Mouse (Mus musculus): ENCODE measurements around the gene Adam23. TPM values are rescaled to one million over a fixed set of nuclear protein-coding genes. Genes with fewer than 3 reads are reported as not detected.

Adam23 gene
- polyA plus RNA-seq, 1 experiment from 2014 or later = 8.9 TPM

- no peaks in the 10 kb centered on the region for H3K4me1 ChIP-seq (replicated peaks; ENCODE audit: control insufficient read depth, insufficient read depth, low read length)
- H3K4me2 ChIP-seq (ENCODE audit: low read depth, low read length, severe bottlenecking) = no peak overlapping the region
- DNase-seq (ENCODE audit: low spot score) = no peak
Observed at GRCm38 (mm10) chr1:63437529-63437928, 8.2 kb upstream of the Adam23 start.

GRCm38 (mm10) chr1:63442186-63442585 is 3.5 kb upstream of the Adam23 start:
- H3K27ac ChIP-seq (ENCODE audit: low read depth, low read length) = no peak overlapping the region
- no peaks in the 10 kb centered on the region for H3K27me3 ChIP-seq (ENCODE audit: control insufficient read depth, insufficient read depth, low read length)
- no peak overlapping the region for H3K9ac ChIP-seq (ENCODE audit: low read length)
- H3K4me2 ChIP-seq (ENCODE audit: low read depth, low read length, severe bottlenecking) = no peak overlapping the region
- DNase-seq (ENCODE audit: low spot score) (no peak), ATAC-seq (replicated peaks; ENCODE audit: low FRiP score) (no peak)
- H3K4me1 ChIP-seq (replicated peaks; ENCODE audit: control insufficient read depth, insufficient read depth, low read length) = no peaks in the 10 kb centered on the region
- no peaks in the 10 kb centered on the region for H3K9me3 ChIP-seq (ENCODE audit: control insufficient read depth, low read length)
- H3K36me3 ChIP-seq (ENCODE audit: control insufficient read depth, insufficient read depth, low read length) = no peaks in the 10 kb centered on the region
- WGBS = 41% methylated on average over 2 of the region's 2 CpGs
- H3K4me3 ChIP-seq (ENCODE audit: low read depth, low read length) = no peak overlapping the region

More at GRCm38 (mm10) chr1:63437529-63437928, 8.2 kb upstream of the Adam23 start:
- Histone ChIP-seq H3K27me3 (ENCODE audit: control insufficient read depth, insufficient read depth, low read length) (no peaks in the 10 kb centered on the region), H3K9ac (ENCODE audit: low read length) (no peak overlapping the region), H3K9me3 (ENCODE audit: control insufficient read depth, low read length) (no peaks in the 10 kb centered on the region), H3K27ac (ENCODE audit: low read depth, low read length) (no peak overlapping the region), H3K36me3 (ENCODE audit: control insufficient read depth, insufficient read depth, low read length) (no peaks in the 10 kb centered on the region), H3K4me3 (ENCODE audit: low read depth, low read length) (no peak overlapping the region)
- 55% methylated on average over 3 of the region's 3 CpGs for WGBS
- ATAC-seq (replicated peaks; ENCODE audit: low FRiP score) = no peak

DNA sequence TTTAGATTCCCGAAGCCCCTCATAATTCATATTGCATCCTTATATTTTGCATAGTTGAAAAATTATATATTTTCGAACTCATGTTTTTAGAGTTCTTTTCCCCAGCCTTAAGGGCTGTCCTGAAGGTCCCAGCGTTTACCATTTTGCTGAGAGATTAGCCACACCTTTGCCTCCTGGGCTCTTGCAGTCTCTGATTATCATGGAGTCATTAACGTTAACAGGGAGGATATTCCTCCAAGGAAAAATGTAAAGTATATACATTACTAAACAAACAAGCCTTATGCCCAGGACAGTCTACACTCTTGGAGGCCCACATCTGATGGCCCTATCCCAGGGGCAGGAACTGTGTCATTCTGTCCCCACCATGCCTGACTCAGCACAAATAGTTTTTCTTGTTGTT is 3.1 kb upstream of the Adam23 start:
- no peak for DNase-seq (ENCODE audit: low spot score)
- H3K4me1 ChIP-seq (replicated peaks; ENCODE audit: control insufficient read depth, insufficient read depth, low read length) = no peaks in the 10 kb centered on the region
- no peaks in the 10 kb centered on the region for H3K9me3 ChIP-seq (ENCODE audit: control insufficient read depth, low read length)
- no peak overlapping the region for H3K9ac ChIP-seq (ENCODE audit: low read length)
- no peaks in the 10 kb centered on the region for H3K36me3 ChIP-seq (ENCODE audit: control insufficient read depth, insufficient read depth, low read length)
- H3K4me2 ChIP-seq (ENCODE audit: low read depth, low read length, severe bottlenecking) = no peak overlapping the region
- WGBS = 85% methylated on average over 4 of the region's 4 CpGs
- no peak overlapping the region for H3K4me3 ChIP-seq (ENCODE audit: low read depth, low read length)
- H3K27ac ChIP-seq (ENCODE audit: low read depth, low read length) = no peak overlapping the region
- no peak for ATAC-seq (replicated peaks; ENCODE audit: low FRiP score)
- no peaks in the 10 kb centered on the region for H3K27me3 ChIP-seq (ENCODE audit: control insufficient read depth, insufficient read depth, low read length)

- Histone ChIP-seq H3K36me3 (ENCODE audit: control insufficient read depth, insufficient read depth, low read length) (no peaks in the 10 kb centered on the region), H3K9me3 (ENCODE audit: control insufficient read depth, low read length) (no peaks in the 10 kb centered on the region), H3K9ac (ENCODE audit: low read length) (peak overlapping the region; percentile 82; the same call in 1 of the 2 replicates), H3K27ac (ENCODE audit: low read depth, low read length) (no peak overlapping the region), H3K4me1 (replicated peaks; ENCODE audit: control insufficient read depth, insufficient read depth, low read length) (no peaks in the 10 kb centered on the region), H3K27me3 (ENCODE audit: control insufficient read depth, insufficient read depth, low read length) (no peaks in the 10 kb centered on the region), H3K4me3 (ENCODE audit: low read depth, low read length) (peak overlapping the region; percentile 78), H3K4me2 (ENCODE audit: low read depth, low read length, severe bottlenecking) (peak overlapping the region; percentile 87)
- peak; percentile 19; the same call in 1 of the 2 replicates for ATAC-seq (replicated peaks; ENCODE audit: low FRiP score)
- DNase-seq (ENCODE audit: low spot score) = no peak
- WGBS = 57% methylated on average over 10 of the region's 10 CpGs
Observed at GRCm38 (mm10) chr1:63445149-63445609, 512 bp upstream of the Adam23 start.

- peak; percentile 13 for ATAC-seq (replicated peaks; ENCODE audit: low FRiP score)
- Histone ChIP-seq H3K27ac (ENCODE audit: low read depth, low read length) (no peak overlapping the region), H3K4me3 (ENCODE audit: low read depth, low read length) (peak overlapping the region; percentile 78), H3K9me3 (ENCODE audit: control insufficient read depth, low read length) (no peaks in the 10 kb centered on the region), H3K36me3 (ENCODE audit: control insufficient read depth, insufficient read depth, low read length) (no peaks in the 10 kb centered on the region), H3K4me2 (ENCODE audit: low read depth, low read length, severe bottlenecking) (peak overlapping the region; percentile 87), H3K4me1 (replicated peaks; ENCODE audit: control insufficient read depth, insufficient read depth, low read length) (no peaks in the 10 kb centered on the region), H3K9ac (ENCODE audit: low read length) (peak overlapping the region; percentile 82), H3K27me3 (ENCODE audit: control insufficient read depth, insufficient read depth, low read length) (no peaks in the 10 kb centered on the region)
- under 1% methylated on average over 62 of the region's 68 CpGs for WGBS
- peak; percentile 68 for DNase-seq (ENCODE audit: low spot score)
Observed at GRCm38 (mm10) chr1:63446047-63446704, 485 bp downstream of the Adam23 start.

DNA sequence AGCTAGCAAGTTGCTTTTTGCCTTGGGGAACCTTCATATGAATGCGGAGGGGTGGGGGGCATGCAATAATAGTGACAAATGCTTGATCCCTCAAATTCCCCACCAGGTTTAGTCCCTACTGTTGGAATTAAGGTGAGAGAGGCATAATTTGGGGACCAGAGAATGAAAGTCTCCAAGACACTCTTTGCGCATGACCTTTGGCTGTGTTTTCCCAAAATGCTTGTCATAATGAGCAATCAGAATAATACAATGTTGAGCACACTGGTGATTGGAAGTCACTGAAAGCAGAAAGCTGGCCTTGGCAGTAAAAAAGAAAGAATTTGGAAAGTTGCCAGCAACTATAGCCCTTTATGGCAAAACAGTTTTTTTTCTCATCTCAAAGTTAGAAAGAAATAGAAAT is 1.0 kb downstream of the Adam23 start:
- no peak for DNase-seq (ENCODE audit: low spot score)
- 61% methylated on average over 2 of the region's 2 CpGs for WGBS
- Histone ChIP-seq H3K27ac (ENCODE audit: low read depth, low read length) (no peak overlapping the region), H3K4me1 (replicated peaks; ENCODE audit: control insufficient read depth, insufficient read depth, low read length) (no peaks in the 10 kb centered on the region), H3K27me3 (ENCODE audit: control insufficient read depth, insufficient read depth, low read length) (no peaks in the 10 kb centered on the region), H3K4me3 (ENCODE audit: low read depth, low read length) (peak overlapping the region; percentile 78), H3K36me3 (ENCODE audit: control insufficient read depth, insufficient read depth, low read length) (no peaks in the 10 kb centered on the region), H3K9ac (ENCODE audit: low read length) (no peak overlapping the region), H3K4me2 (ENCODE audit: low read depth, low read length, severe bottlenecking) (peak overlapping the region; percentile 87), H3K9me3 (ENCODE audit: control insufficient read depth, low read length) (no peaks in the 10 kb centered on the region)
- ATAC-seq (replicated peaks; ENCODE audit: low FRiP score) = no peak

DNA sequence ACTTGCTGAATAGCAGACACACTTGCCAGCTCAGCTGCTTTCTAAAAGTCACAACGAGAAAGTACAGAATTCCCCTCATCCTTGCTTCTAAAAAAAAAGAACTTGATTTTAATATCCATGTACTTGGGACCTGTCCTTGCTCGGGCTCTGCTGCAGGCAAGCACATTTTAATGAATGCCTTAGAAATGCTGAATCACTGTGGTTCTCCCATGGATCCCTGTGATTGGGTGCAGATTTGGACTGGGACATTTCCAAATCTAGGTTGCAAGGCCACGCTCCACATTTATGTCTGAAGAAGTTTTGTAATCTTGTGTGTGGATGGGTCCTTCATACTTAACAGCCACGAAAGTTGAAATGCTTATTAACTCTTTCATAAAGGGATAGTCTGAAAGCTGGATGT is 4.4 kb downstream of the Adam23 start:
- no peaks in the 10 kb centered on the region for H3K27me3 ChIP-seq (ENCODE audit: control insufficient read depth, insufficient read depth, low read length)
- H3K4me2 ChIP-seq (ENCODE audit: low read depth, low read length, severe bottlenecking) = no peak overlapping the region
- no peak overlapping the region for H3K4me3 ChIP-seq (ENCODE audit: low read depth, low read length)
- H3K36me3 ChIP-seq (ENCODE audit: control insufficient read depth, insufficient read depth, low read length) = no peaks in the 10 kb centered on the region
- H3K4me1 ChIP-seq (replicated peaks; ENCODE audit: control insufficient read depth, insufficient read depth, low read length) = no peaks in the 10 kb centered on the region
- DNase-seq (ENCODE audit: low spot score) (no peak), ATAC-seq (replicated peaks; ENCODE audit: low FRiP score) (no peak)
- no peak overlapping the region for H3K27ac ChIP-seq (ENCODE audit: low read depth, low read length)
- WGBS = 86% methylated on average over 4 of the region's 4 CpGs
- H3K9me3 ChIP-seq (ENCODE audit: control insufficient read depth, low read length) = no peaks in the 10 kb centered on the region
- no peak overlapping the region for H3K9ac ChIP-seq (ENCODE audit: low read length)

- no peaks in the 10 kb centered on the region for H3K36me3 ChIP-seq (ENCODE audit: control insufficient read depth, insufficient read depth, low read length)
- H3K4me2 ChIP-seq (ENCODE audit: low read depth, low read length, severe bottlenecking) = no peak overlapping the region
- H3K4me3 ChIP-seq (ENCODE audit: low read depth, low read length) = no peak overlapping the region
- ATAC-seq (replicated peaks; ENCODE audit: low FRiP score) = no peak
- H3K4me1 ChIP-seq (replicated peaks; ENCODE audit: control insufficient read depth, insufficient read depth, low read length) = no peaks in the 10 kb centered on the region
- 84% methylated on average over 5 of the region's 5 CpGs for WGBS
- H3K27ac ChIP-seq (ENCODE audit: low read depth, low read length) = no peak overlapping the region
- no peak overlapping the region for H3K9ac ChIP-seq (ENCODE audit: low read length)
- DNase-seq (ENCODE audit: low spot score) = no peak
- no peaks in the 10 kb centered on the region for H3K9me3 ChIP-seq (ENCODE audit: control insufficient read depth, low read length)
- no peaks in the 10 kb centered on the region for H3K27me3 ChIP-seq (ENCODE audit: control insufficient read depth, insufficient read depth, low read length)
Observed at GRCm38 (mm10) chr1:63453332-63453887, 7.7 kb downstream of the Adam23 start.
